Mouse (Mus musculus) thymus, postnatal 0 days (tissue): ENCODE data around the gene Fgfr2. TPM values are rescaled to one million over a fixed set of nuclear protein-coding genes. Genes with fewer than 3 reads are reported as not detected.
A peak's percentile ranks its signal among the peaks of the same experiment; 100 is the strongest.

Experiments used
- DNase-seq: peaks from one replicate; pipeline ENCODE4 v3.0.0-alpha.2; 2015; ENCODE audit warnings: low spot score
- polyA plus RNA-seq: library from polyadenylated mRNA; unstranded; fragments of >200 nt; fragmentation: Nextera tagmentation; extraction: Ambion mirVana; gene quantifications from 2 replicates; pipeline ENCODE4 v1.2.1, GENCODE M21; 2015

The Fgfr2 gene
- polyA plus RNA-seq, 1 experiment from 2014 or later, result 23.6 TPM

GRCm38 (mm10) chr7:132321392-132321958 is 801.7 kb downstream of the Fgfr2 start:
- no peak for DNase-seq

- peak; percentile 81 for DNase-seq
Measured at GRCm38 (mm10) chr7:132317036-132317541, 806.1 kb downstream of the Fgfr2 start, which contains the start of gene Chst15. Gene Chst15, minus strand, starts transcription at chr7:132317228.

- peak; percentile 66 for DNase-seq
Measured at GRCm38 (mm10) chr7:132316101-132317035, 806.8 kb downstream of the Fgfr2 start.

GRCm38 (mm10) chr7:132315149-132316091 is 807.7 kb downstream of the Fgfr2 start:
- DNase-seq, result peak; percentile 78

GRCm38 (mm10) chr7:132312396-132312795 is 810.8 kb downstream of the Fgfr2 start:
- no peak for DNase-seq

- no peak for DNase-seq
Measured at GRCm38 (mm10) chr7:132308537-132309191, 814.5 kb downstream of the Fgfr2 start.

GRCm38 (mm10) chr7:132307722-132308271 is 815.4 kb downstream of the Fgfr2 start:
- DNase-seq, result no peak

- no peak for DNase-seq
Measured at GRCm38 (mm10) chr7:132306671-132307412, 816.3 kb downstream of the Fgfr2 start.

GRCm38 (mm10) chr7:132305492-132306375 is 817.4 kb downstream of the Fgfr2 start:
- DNase-seq, result peak; percentile 15

- peak; percentile 29 for DNase-seq
Measured at GRCm38 (mm10) chr7:132304424-132305085, 818.6 kb downstream of the Fgfr2 start.

GRCm38 (mm10) chr7:132303988-132304387 is 819.2 kb downstream of the Fgfr2 start:
- peak; percentile 73 for DNase-seq

GRCm38 (mm10) chr7:132302508-132303241 is 820.5 kb downstream of the Fgfr2 start:
- no peak for DNase-seq

- no peak for DNase-seq
Measured at GRCm38 (mm10) chr7:132299661-132300210, 823.4 kb downstream of the Fgfr2 start.

- no peak for DNase-seq
Measured at GRCm38 (mm10) chr7:132298412-132298990, 824.6 kb downstream of the Fgfr2 start.

- DNase-seq, result no peak
Measured at GRCm38 (mm10) chr7:132296661-132297443, 826.3 kb downstream of the Fgfr2 start.

GRCm38 (mm10) chr7:132296132-132296531 is 827.0 kb downstream of the Fgfr2 start:
- DNase-seq, result no peak
